Mouse (Mus musculus): Measurements from ENCODE around the gene Amdhd2. TPM values are rescaled to one million over a fixed set of nuclear protein-coding genes. Genes with fewer than 3 reads are reported as not detected.

Amdhd2 gene
- polyA plus RNA-seq (2012), result 44.0 and 51.2 TPM in 2 replicates

GRCm38 (mm10) chr17:24163176-24163962, at the start of gene Amdhd2:
Gene Amdhd2 (minus strand): TSS chr17:24163766.
- TF ChIP-seq GATA1 (IDR thresholded peaks at IDR 0.05; ENCODE audit: low read length), result no peak

GRCm38 (mm10) chr17:24213186-24213585, 49.6 kb upstream of the Amdhd2 start:
- TF ChIP-seq GATA1 (IDR thresholded peaks at IDR 0.05; ENCODE audit: low read length), result no peak

- no peak for TF ChIP-seq GATA1 (IDR thresholded peaks at IDR 0.05; ENCODE audit: low read length)
Measured at GRCm38 (mm10) chr17:24212441-24213018, 49.0 kb upstream of the Amdhd2 start.

GRCm38 (mm10) chr17:24211631-24212440, 48.3 kb upstream of the Amdhd2 start:
- no peak for TF ChIP-seq GATA1 (IDR thresholded peaks at IDR 0.05; ENCODE audit: low read length)

GRCm38 (mm10) chr17:24210591-24210990, 47.0 kb upstream of the Amdhd2 start:
- TF ChIP-seq GATA1 (IDR thresholded peaks at IDR 0.05; ENCODE audit: low read length), result no peak

- no peak for TF ChIP-seq GATA1 (IDR thresholded peaks at IDR 0.05; ENCODE audit: low read length)
Measured at GRCm38 (mm10) chr17:24209916-24210240, 46.3 kb upstream of the Amdhd2 start.

GRCm38 (mm10) chr17:24209043-24209915, 45.7 kb upstream of the Amdhd2 start, which contains the start of gene Ntn3:
Gene Ntn3 (minus strand): TSS chr17:24209531.
- no peak for TF ChIP-seq GATA1 (IDR thresholded peaks at IDR 0.05; ENCODE audit: low read length)

GRCm38 (mm10) chr17:24208641-24209042, 45.1 kb upstream of the Amdhd2 start:
- no peak for TF ChIP-seq GATA1 (IDR thresholded peaks at IDR 0.05; ENCODE audit: low read length)

- no peak for TF ChIP-seq GATA1 (IDR thresholded peaks at IDR 0.05; ENCODE audit: low read length)
Measured at GRCm38 (mm10) chr17:24207768-24208640, 44.4 kb upstream of the Amdhd2 start.

- no peak for TF ChIP-seq GATA1 (IDR thresholded peaks at IDR 0.05; ENCODE audit: low read length)
Measured at GRCm38 (mm10) chr17:24206451-24207351, 43.1 kb upstream of the Amdhd2 start.

- TF ChIP-seq GATA1 (IDR thresholded peaks at IDR 0.05; ENCODE audit: low read length), result no peak
Measured at GRCm38 (mm10) chr17:24205908-24206361, 42.4 kb upstream of the Amdhd2 start.

- no peak for TF ChIP-seq GATA1 (IDR thresholded peaks at IDR 0.05; ENCODE audit: low read length)
Measured at GRCm38 (mm10) chr17:24205284-24205888, 41.8 kb upstream of the Amdhd2 start, which contains the start of gene Tbc1d24. Gene Tbc1d24 (minus strand): TSS chr17:24205562.

- no peak for TF ChIP-seq GATA1 (IDR thresholded peaks at IDR 0.05; ENCODE audit: low read length)
Measured at GRCm38 (mm10) chr17:24204846-24205245, 41.3 kb upstream of the Amdhd2 start.
